Comparison of ENCODE assay signal across 8 mouse cellular contexts in the genomic region with DNA sequence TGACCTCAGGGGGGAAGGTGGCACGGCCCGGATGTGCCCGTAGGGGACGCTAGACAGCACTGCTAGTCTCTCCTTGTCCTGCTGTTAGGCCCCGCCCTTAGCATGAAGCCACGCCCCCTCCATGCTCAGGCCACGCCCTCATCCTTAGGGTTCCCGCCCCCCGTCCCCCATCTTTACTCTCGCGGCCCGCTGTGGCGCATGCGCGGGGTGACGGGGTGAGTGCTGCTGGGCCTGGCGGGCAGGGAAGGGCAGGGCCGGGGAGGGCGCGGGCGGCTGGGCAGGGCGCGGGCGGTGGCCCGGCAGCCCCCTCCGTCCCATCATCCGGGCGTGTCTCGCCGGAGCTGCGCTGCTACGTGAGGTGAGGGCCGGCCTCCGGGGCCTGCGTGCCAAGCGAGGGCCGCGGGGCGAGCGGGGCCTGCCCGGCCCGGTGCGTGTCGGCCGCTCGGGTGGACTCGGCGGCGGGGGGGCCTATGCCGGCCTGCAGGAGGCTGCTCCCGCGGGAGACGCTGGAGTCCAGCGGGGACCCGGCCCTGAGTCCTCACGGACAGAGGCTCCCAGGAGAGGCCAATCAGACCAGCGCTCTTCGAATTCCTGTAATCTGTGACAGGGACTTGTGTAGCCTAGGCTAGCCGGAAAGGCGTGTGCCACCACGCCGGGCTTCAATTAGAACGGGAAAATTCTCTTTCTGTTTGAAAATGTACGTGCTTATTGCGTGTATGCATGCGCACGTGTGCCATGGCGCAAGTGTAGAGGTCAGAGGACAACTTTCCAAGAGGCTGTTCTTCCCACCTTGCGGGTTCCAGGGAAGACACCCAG. TPM values are rescaled to one million over a fixed set of nuclear protein-coding genes. Genes with fewer than 3 reads are reported as not detected.
DNase-seq lines count a peak whose midpoint lies in the region; ATAC-seq and TF ChIP-seq lines count a peak whose summit lies in the region.

No protein-coding gene starts in this region.

- peak overlapping the region; percentile 76 for H3K4me3 ChIP-seq in heart, embryonic 12.5 days
- H3K4me3 ChIP-seq in kidney, postnatal 0 days (replicated peaks; ENCODE audit: low read depth, low read length): peak overlapping the region; percentile 83
- peak overlapping the region; percentile 77 for H3K4me3 ChIP-seq in liver, embryonic 11.5 days (ENCODE audit: low read depth, low read length)
- H3K4me3 ChIP-seq in stomach, embryonic 14.5 days (ENCODE audit: low read depth, low read length): peak overlapping the region; percentile 83

- H3K36me3 ChIP-seq in heart, embryonic 12.5 days: peaks cover 9% of the 10 kb centered on the region
- H3K36me3 ChIP-seq in kidney, postnatal 0 days (ENCODE audit: insufficient read depth, low read length): no peaks in the 10 kb centered on the region
- peaks cover 3% of the 10 kb centered on the region for H3K36me3 ChIP-seq in liver, embryonic 11.5 days (ENCODE audit: control insufficient read depth, insufficient read depth, low read length)
- peaks cover 13% of the 10 kb centered on the region for H3K36me3 ChIP-seq in stomach, embryonic 14.5 days (ENCODE audit: control insufficient read depth, insufficient read depth, low read length)

- no peaks in the 10 kb centered on the region for H3K9me3 ChIP-seq in heart, embryonic 12.5 days (replicated peaks)
- H3K9me3 ChIP-seq in kidney, postnatal 0 days (replicated peaks; ENCODE audit: low read length): no peaks in the 10 kb centered on the region
- H3K9me3 ChIP-seq in liver, embryonic 11.5 days (ENCODE audit: control insufficient read depth, low read length): no peaks in the 10 kb centered on the region
- no peaks in the 10 kb centered on the region for H3K9me3 ChIP-seq in stomach, embryonic 14.5 days (ENCODE audit: control insufficient read depth, low read depth, low read length)

- no peaks in the 10 kb centered on the region for H3K27me3 ChIP-seq in heart, embryonic 12.5 days (replicated peaks)
- H3K27me3 ChIP-seq in kidney, postnatal 0 days (ENCODE audit: insufficient read depth, low read length): no peaks in the 10 kb centered on the region
- no peaks in the 10 kb centered on the region for H3K27me3 ChIP-seq in liver, embryonic 11.5 days (replicated peaks; ENCODE audit: control insufficient read depth, insufficient read depth, low read length)
- H3K27me3 ChIP-seq in stomach, embryonic 14.5 days (ENCODE audit: control insufficient read depth, insufficient read depth, low read length): no peaks in the 10 kb centered on the region

- peak overlapping the region; percentile 85 for H3K27ac ChIP-seq in heart, embryonic 12.5 days (ENCODE audit: poor library complexity, severe bottlenecking)
- H3K27ac ChIP-seq in kidney, postnatal 0 days: peak overlapping the region; percentile 93
- H3K27ac ChIP-seq in liver, embryonic 11.5 days (ENCODE audit: low read depth, low read length): peak overlapping the region; percentile 88
- peak overlapping the region; percentile 80 for H3K27ac ChIP-seq in stomach, embryonic 14.5 days (ENCODE audit: low read length)

- H3K4me1 ChIP-seq in heart, embryonic 12.5 days (replicated peaks): peaks cover 22% of the 10 kb centered on the region
- H3K4me1 ChIP-seq in kidney, postnatal 0 days (replicated peaks; ENCODE audit: insufficient read depth, low read length): peaks cover 9% of the 10 kb centered on the region; the same call in 1 of the 2 replicates
- H3K4me1 ChIP-seq in liver, embryonic 11.5 days (replicated peaks; ENCODE audit: control insufficient read depth, insufficient read depth, low read length): peaks cover 4% of the 10 kb centered on the region
- peaks cover 20% of the 10 kb centered on the region for H3K4me1 ChIP-seq in stomach, embryonic 14.5 days (ENCODE audit: control insufficient read depth, insufficient read depth, low read length)

- DNase-seq in B cell, adult 2 months: peak; percentile 98
- peak; percentile 96 for DNase-seq in brain, adult 2 months (ENCODE audit: low read depth, low spot score)
- peak; percentile 95 for DNase-seq in kidney, postnatal 0 days (ENCODE audit: low spot score)
- DNase-seq in liver, embryonic 11.5 days (ENCODE audit: low spot score): peak; percentile 99
- DNase-seq in naive thymus-derived CD4-positive, alpha-beta T cell, adult 2 months (ENCODE audit: low read depth): peak; percentile 99

- H3K9ac ChIP-seq in heart, embryonic 12.5 days: peak overlapping the region; percentile 88
- H3K9ac ChIP-seq in kidney, postnatal 0 days (ENCODE audit: low read depth, low read length): peak overlapping the region; percentile 92
- H3K9ac ChIP-seq in liver, embryonic 11.5 days (ENCODE audit: low read depth, low read length): peak overlapping the region; percentile 95
- peak overlapping the region; percentile 82 for H3K9ac ChIP-seq in stomach, embryonic 14.5 days (replicated peaks; ENCODE audit: low read depth, low read length)

- peak; percentile 85 for ATAC-seq in erythroblast, adult 5-6 weeks (replicated peaks; ENCODE audit: low FRiP score, poor library complexity, severe bottlenecking)
- peak; percentile 97 for ATAC-seq in heart, embryonic 12.5 days (ENCODE audit: insufficient number of reproducible peaks, low FRiP score)
- peak; percentile 94 for ATAC-seq in kidney, postnatal 0 days (replicated peaks; ENCODE audit: low FRiP score, low read depth)
- peak; percentile 93 for ATAC-seq in liver, embryonic 11.5 days (replicated peaks; ENCODE audit: low FRiP score)
- ATAC-seq in stomach, embryonic 14.5 days (ENCODE audit: insufficient number of reproducible peaks, insufficient read depth, low FRiP score, low read depth): peak; percentile 95

- peak overlapping the region; percentile 71 for H3K4me2 ChIP-seq in heart, embryonic 12.5 days
- H3K4me2 ChIP-seq in kidney, postnatal 0 days (ENCODE audit: low read length): peak overlapping the region; percentile 76
- H3K4me2 ChIP-seq in liver, embryonic 11.5 days: peak overlapping the region; percentile 83
- peak overlapping the region; percentile 65 for H3K4me2 ChIP-seq in stomach, embryonic 14.5 days (replicated peaks; ENCODE audit: low read depth, low read length)

- TF ChIP-seq CTCF in kidney, postnatal 0 days (IDR thresholded peaks at IDR 0.05; ENCODE audit: low read depth): peak; percentile 79

- WGBS in heart, embryonic 12.5 days: under 1% methylated on average over 69 of the region's 69 CpGs
- WGBS in kidney, postnatal 0 days: under 1% methylated on average over 55 of the region's 69 CpGs
- under 1% methylated on average over 68 of the region's 69 CpGs for WGBS in liver, embryonic 11.5 days
- WGBS in stomach, embryonic 14.5 days: under 1% methylated on average over 68 of the region's 69 CpGs

RNA-seq across cellular contexts. Expression of a gene that starts 0.5 kb away (rescaled TPM):
- total RNA-seq in erythroblast, adult 5-6 weeks (2015; ENCODE audit: low replicate concordance): 14.4 and 20.3 TPM in 2 replicates
- 10.3 and 11.2 TPM in 2 replicates for total RNA-seq in erythroblast, adult 5-6 weeks (2017; ENCODE audit: low replicate concordance)
- polyA plus RNA-seq in heart, embryonic 12.5 days (2016; fragmentation: Nextera tagmentation; extraction: Ambion mirVana): 27.2 and 34.1 TPM in 2 replicates
- 38.6 and 41.6 TPM in 2 replicates for polyA plus RNA-seq in kidney, postnatal 0 days (2015; fragmentation: Nextera tagmentation; extraction: Ambion mirVana)
- polyA plus RNA-seq in liver, embryonic 11.5 days (2014; fragmentation: Nextera tagmentation; extraction: Ambion mirVana): 56.5 and 59.8 TPM in 2 replicates
- 39.8 and 46.5 TPM in 2 replicates for polyA plus RNA-seq in stomach, embryonic 14.5 days (2014; fragmentation: Nextera tagmentation; extraction: Ambion mirVana)

RNA-seq across cellular contexts. Expression of a gene that starts 18.6 kb away (rescaled TPM):
- total RNA-seq in erythroblast, adult 5-6 weeks (2015; ENCODE audit: low replicate concordance): not detected in 2 replicates
- not detected in 2 replicates for total RNA-seq in erythroblast, adult 5-6 weeks (2017; ENCODE audit: low replicate concordance)
- not detected in 2 replicates for polyA plus RNA-seq in heart, embryonic 12.5 days (2016; fragmentation: Nextera tagmentation; extraction: Ambion mirVana)
- polyA plus RNA-seq in kidney, postnatal 0 days (2015; fragmentation: Nextera tagmentation; extraction: Ambion mirVana): 0.10 TPM in 1 of 2 replicates, not detected in the other
- 0.29 TPM in 1 of 2 replicates, not detected in the other for polyA plus RNA-seq in liver, embryonic 11.5 days (2014; fragmentation: Nextera tagmentation; extraction: Ambion mirVana)
- 0.20 TPM in 1 of 2 replicates, not detected in the other for polyA plus RNA-seq in stomach, embryonic 14.5 days (2014; fragmentation: Nextera tagmentation; extraction: Ambion mirVana)

RNA-seq across cellular contexts. Expression of a gene that starts 18.7 kb away (rescaled TPM):
- total RNA-seq in erythroblast, adult 5-6 weeks (2015; ENCODE audit: low replicate concordance): 6.7 and 28.6 TPM in 2 replicates
- 37.8 and 40.3 TPM in 2 replicates for total RNA-seq in erythroblast, adult 5-6 weeks (2017; ENCODE audit: low replicate concordance)
- 71.3 and 85.5 TPM in 2 replicates for polyA plus RNA-seq in heart, embryonic 12.5 days (2016; fragmentation: Nextera tagmentation; extraction: Ambion mirVana)
- 32.4 and 34.9 TPM in 2 replicates for polyA plus RNA-seq in kidney, postnatal 0 days (2015; fragmentation: Nextera tagmentation; extraction: Ambion mirVana)
- 32.7 and 36.6 TPM in 2 replicates for polyA plus RNA-seq in liver, embryonic 11.5 days (2014; fragmentation: Nextera tagmentation; extraction: Ambion mirVana)
- polyA plus RNA-seq in stomach, embryonic 14.5 days (2014; fragmentation: Nextera tagmentation; extraction: Ambion mirVana): 30.3 and 37.9 TPM in 2 replicates

Comparison
In these comparisons a context has a peak if more than half of its experiments do, and no peak if none do; other contexts are left out.
1. Peak in every context shown above with its lines: DNase-seq, ATAC-seq, H3K4me3 ChIP-seq and H3K27ac ChIP-seq.